Mouse (Mus musculus) kidney, postnatal 4 days (tissue): Measurements from ENCODE around the gene Hk2.

Experiments used
- DNase-seq, 2 experiments: peaks; one replicate each; pipeline ENCODE4 v3.0.0; 2021; ENCODE audit warnings: mixed read lengths in 2 of 2

Gene Hk2

GRCm38 (mm10) chr6:82774321-82774764 lies at the start of gene Hk2:
Gene Hk2, minus strand, starts transcription at chr6:82774454.
- peak; percentile 85 to 92 for DNase-seq

GRCm38 (mm10) chr6:82821758-82822253 lies 47.6 kb upstream of the Hk2 start:
- peak in 1 of 2 experiments; percentile 6 for DNase-seq

GRCm38 (mm10) chr6:82820716-82821115 lies 46.5 kb upstream of the Hk2 start:
- DNase-seq: no peak

DNA sequence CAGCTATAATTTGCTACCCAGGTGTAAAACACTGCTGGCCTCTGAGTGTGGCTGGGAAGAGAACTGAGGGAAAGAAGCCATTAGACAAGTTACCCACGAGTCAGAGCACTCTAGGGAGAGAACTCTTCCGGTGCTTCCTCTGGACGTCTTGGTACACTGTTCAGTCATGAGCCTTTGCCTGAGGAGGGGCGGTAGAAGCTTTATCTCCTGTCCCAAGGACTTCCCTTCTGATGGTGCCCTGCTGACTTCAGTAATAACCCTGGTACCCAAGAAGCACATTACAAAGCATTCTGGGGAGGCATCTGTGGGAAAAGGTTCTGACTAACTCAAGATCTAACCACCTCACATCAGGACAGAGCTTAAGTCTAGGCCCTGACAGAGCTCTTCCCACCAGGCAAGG lies 40.6 kb upstream of the Hk2 start:
- no peak for DNase-seq

DNA sequence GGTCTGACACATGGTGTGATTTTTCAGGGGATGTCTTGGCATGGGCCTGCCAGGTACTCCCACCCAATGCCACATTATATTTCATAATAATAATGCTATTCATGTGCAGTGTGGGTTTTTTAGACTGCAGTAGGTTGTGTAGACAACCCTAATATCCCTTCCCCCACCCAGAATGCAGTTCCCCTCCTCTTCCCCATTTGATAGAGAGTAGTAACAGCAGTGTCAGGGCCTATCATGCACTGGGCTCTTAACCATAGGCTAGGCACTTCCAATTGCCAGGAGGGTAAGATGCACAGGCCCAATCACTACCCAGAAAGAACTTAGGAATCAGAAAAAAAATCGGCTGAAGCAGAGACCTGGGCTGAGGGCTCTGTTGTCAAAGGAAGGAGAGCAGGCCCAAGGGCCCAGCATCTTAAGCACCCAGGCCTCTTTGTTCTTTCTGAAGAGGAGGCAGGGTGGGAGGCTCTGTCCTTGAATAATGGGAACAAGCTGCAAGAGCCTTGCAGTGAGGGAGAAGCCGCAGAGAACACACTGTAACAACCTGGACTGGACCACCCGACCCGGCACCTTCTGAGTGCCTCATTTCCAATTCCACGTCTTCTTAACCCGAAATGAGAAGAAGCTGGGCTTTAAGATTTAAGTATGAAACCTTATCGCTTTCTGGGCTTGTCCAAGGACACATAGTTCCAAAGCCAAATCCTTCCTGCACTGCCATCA lies 33.9 kb upstream of the Hk2 start:
- DNase-seq: no peak

DNA sequence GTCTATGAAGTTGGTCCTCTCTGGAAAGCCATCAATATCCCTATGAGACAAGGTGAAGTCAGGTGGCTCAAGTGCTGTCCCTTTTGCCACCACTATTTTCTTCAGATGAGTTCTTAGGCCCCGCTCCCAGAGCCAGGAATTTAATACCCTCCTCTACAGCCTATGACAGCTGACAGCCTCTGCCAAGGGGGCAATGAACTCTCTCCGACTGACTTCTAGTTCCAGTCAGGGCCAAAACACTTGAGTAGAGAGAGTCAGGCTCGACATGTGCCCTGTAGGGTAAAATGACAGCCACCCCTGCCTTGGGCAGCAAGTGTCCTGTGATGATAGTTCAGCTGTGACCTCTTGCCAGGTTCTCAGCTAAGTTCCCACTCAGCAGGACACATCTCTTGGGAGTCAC lies 32.7 kb upstream of the Hk2 start:
- DNase-seq: no peak

GRCm38 (mm10) chr6:82806503-82806902 lies 32.2 kb upstream of the Hk2 start:
- peak; percentile 3 to 6 for DNase-seq

GRCm38 (mm10) chr6:82805894-82806293 lies 31.6 kb upstream of the Hk2 start:
- no peak for DNase-seq

DNA sequence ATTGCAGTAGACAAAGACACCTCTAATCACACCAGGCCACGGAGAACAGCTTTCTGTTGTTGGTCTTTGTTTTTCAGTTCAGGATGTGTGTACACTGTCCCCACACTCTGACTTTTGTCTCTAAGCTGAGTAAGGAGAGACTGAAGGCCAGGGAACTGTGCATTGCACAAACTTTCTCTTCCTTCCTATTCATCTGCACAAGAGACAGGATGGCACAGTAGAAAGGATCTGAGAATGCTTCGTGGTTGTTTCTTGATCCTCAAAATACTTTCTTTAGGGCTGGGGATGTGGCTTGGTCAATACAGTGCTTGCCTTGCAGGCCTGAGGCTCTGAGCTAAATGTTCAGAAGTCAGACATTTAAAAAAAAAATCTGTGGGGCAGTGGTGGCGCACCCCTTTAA lies 30.7 kb upstream of the Hk2 start:
- DNase-seq: no peak

- no peak for DNase-seq
These were observed 24.0 kb upstream of the Hk2 start for GRCm38 (mm10) chr6:82798202-82798737.

DNA sequence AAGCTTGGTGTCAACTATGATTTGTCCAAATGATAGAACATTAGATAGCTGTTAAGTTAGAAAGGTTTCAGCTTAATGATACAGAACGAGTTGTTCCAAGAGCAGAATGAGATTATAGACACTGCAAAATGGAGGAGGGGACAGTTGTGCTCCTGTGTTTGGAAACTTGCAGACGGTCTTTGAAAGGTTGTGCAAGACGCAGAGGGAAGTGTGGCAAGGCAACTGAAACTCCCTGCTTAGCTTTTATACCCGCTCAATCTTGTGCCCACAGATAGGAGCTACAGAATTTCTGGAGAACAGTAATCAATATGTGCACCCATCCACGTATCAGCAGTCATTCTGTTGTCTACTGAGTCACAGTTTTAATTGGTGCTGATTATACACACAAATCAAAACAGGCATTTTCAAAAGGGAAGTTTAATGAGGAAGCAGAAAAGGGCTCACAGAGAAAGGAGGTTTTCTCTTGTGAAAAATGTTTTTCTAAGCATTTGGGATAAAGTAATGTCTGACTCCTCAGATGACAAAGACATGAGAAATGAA lies 23.1 kb upstream of the Hk2 start:
- DNase-seq: no peak

GRCm38 (mm10) chr6:82790864-82791263 lies 16.6 kb upstream of the Hk2 start:
- DNase-seq: no peak

DNA sequence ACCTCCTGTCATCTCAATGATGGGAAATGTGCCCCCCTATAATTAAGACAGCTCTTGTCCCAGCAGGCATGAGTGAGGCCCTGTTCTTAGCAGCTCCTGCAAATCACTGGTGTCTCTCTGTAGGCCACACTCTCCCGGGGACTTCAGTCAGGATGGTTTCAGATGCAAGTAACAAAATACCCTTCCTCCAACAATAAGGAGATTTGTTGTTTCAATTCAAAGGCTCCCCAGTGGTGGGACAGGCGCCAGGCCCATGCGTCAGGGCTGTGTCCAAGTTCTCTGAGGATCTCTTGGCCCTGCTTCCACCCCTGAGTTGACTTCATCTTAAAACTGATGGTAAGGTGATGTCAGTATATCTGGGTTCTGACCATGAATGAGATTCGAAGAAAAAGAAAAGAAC lies 9.7 kb upstream of the Hk2 start:
- no peak for DNase-seq

GRCm38 (mm10) chr6:82780802-82781393 lies 6.6 kb upstream of the Hk2 start:
- no peak for DNase-seq

- DNase-seq: no peak
These were observed 6.1 kb upstream of the Hk2 start for GRCm38 (mm10) chr6:82780369-82780768.

- no peak for DNase-seq
These were observed 2.9 kb upstream of the Hk2 start for GRCm38 (mm10) chr6:82777124-82777654.

DNA sequence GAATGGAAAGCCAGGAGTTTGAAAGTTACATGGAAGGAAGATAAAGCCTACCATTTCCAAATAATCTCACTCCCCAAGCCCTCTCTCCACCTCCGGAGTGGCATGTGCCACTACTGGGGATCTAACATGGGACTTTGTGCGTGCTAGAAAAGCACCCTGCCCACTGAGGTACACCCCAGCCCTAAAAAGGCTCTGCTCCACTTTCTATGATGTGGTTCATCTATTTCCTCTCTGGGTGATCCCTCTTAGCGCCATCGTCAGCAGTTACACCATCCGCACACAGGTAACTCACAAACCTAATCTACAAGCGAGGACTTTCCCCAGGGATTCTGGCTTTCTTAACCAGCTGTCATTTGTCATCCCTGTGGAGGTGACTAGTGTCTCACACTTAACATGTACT lies 1.1 kb upstream of the Hk2 start:
- DNase-seq: no peak

DNA sequence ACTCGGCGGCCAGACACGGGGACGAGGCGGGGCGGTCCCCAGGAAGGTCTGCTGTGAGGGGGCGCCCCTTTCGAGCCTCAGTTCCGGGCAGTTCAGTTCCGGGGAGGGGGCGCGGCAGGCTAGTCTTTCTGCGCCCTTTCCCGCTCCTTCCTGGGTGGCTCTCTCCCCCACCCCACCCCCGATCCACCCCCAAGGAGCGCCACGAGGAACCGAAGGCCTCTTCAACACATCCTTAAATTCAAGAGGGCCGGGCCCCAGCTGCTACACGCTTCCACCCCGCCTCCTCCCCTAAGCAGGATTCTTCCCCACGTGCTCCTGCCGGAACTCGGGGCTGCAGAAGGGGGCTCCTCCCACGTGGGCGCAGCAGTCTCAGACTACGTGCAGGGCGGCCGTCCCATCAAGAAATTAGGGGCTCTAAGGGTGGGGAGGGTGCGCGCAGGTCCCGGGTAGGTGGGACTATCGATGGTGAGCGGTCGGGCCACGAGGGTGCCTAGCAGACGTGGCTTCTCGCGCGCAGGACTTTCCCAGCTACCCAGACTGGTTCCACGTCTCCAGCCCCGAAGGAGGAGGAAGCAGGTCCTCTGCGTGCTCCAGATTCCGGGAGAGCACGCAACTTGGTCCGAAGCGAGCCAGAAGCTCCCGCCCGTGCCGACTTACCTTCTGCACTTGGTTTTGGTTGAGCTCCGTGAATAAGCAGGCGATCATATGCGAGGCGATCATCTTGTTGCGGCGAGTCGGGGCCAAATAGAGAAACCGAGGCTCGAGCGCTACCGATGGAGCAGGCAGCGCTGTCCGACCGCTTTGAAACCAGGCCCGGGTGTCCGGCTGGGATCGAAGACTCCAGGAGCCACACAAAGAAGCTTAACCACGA lies 758 bp downstream of the Hk2 start:
- peak; percentile 58 to 68 for DNase-seq

- DNase-seq: peak; percentile 45 to 59
These were observed 1.7 kb downstream of the Hk2 start for GRCm38 (mm10) chr6:82772451-82773101.

GRCm38 (mm10) chr6:82771981-82772409 lies 2.3 kb downstream of the Hk2 start:
- DNase-seq: no peak

GRCm38 (mm10) chr6:82771059-82771458 lies 3.2 kb downstream of the Hk2 start:
- no peak for DNase-seq

GRCm38 (mm10) chr6:82770286-82770685 lies 4.0 kb downstream of the Hk2 start:
- no peak for DNase-seq
